Mouse (Mus musculus) stomach, postnatal 0 days (tissue): Measurements from ENCODE around the gene Tcfl5. TPM values are rescaled to one million over a fixed set of nuclear protein-coding genes. Genes with fewer than 3 reads are reported as not detected.

Experiments
- ATAC-seq: fragments of 200-750 bp; cut with Nextera tagmentation; 2 replicates; pipeline ENCODE4 v1.8.0; 2017; ENCODE audit not compliant: low FRiP score, low TSS enrichment
- DNase-seq: peaks from one replicate; pipeline ENCODE4 v3.0.0-alpha.2; 2016; ENCODE audit warnings: low spot score
- H3K27ac ChIP-seq: fragments of 300-500 bp; sonication (generic); replicated peaks from 2 replicates; pipeline ENCODE4 v1.5.1; 2014; ENCODE audit warnings: mild to moderate bottlenecking, control low read depth
- H3K27me3 ChIP-seq: fragments of 300-500 bp; sonication (generic); 2 replicates; pipeline ENCODE4 v1.6.1; 2014; ENCODE audit warnings: low read length; ENCODE audit not compliant: control insufficient read depth, insufficient read depth
- H3K36me3 ChIP-seq: fragments of 300-500 bp; sonication (generic); 2 replicates; pipeline ENCODE4 v1.6.1; 2014; ENCODE audit warnings: low read length, mixed read lengths; ENCODE audit not compliant: control insufficient read depth, insufficient read depth
- H3K4me1 ChIP-seq: fragments of 300-500 bp; sonication (generic); replicated peaks from 2 replicates; pipeline ENCODE4 v1.6.1; 2014; ENCODE audit warnings: antibody characterized with exemption; ENCODE audit not compliant: control insufficient read depth, insufficient read depth
- H3K4me2 ChIP-seq: fragments of 300-500 bp; sonication (generic); replicated peaks from 2 replicates; pipeline ENCODE4 v1.6.1; 2014; ENCODE audit warnings: low read depth, mild to moderate bottlenecking, control low read depth, moderate library complexity
- H3K4me3 ChIP-seq: fragments of 300-500 bp; sonication (generic); 2 replicates; pipeline ENCODE4 v1.5.1; 2014; ENCODE audit warnings: low read depth, low read length, control low read depth
- H3K9ac ChIP-seq: fragments of 300-500 bp; sonication (generic); 2 replicates; pipeline ENCODE4 v1.6.1; 2014; ENCODE audit warnings: mild to moderate bottlenecking, low read length, control low read depth, mixed read lengths
- H3K9me3 ChIP-seq: fragments of 300-500 bp; sonication (generic); 2 replicates; pipeline ENCODE4 v1.6.1; 2016; ENCODE audit warnings: low read length; ENCODE audit not compliant: control insufficient read depth
- CTCF ChIP-seq: IDR thresholded peaks from 2 replicates; pipeline ENCODE4 v1.5.1; 2016; ENCODE audit warnings: antibody characterized with exemption, low read depth, mild to moderate bottlenecking, moderate library complexity
- EP300 ChIP-seq: optimal IDR thresholded peaks from 2 replicates; pipeline ENCODE3; 2016; ENCODE audit warnings: antibody characterized with exemption
- WGBS: fragments of 180-500 bp; shearing (Covaris S2); extraction: QIAGEN DNeasy Blood & Tissue Kit; methylation state at CpG from one replicate; pipeline ENCODE4 v1.1.7; 2014; 5-methylcytosine and 5-hydroxymethylcytosine counted together
- polyA plus RNA-seq: library from polyadenylated mRNA; unstranded; fragments of >200 nt; fragmentation: Nextera tagmentation; extraction: Ambion mirVana; gene quantifications from 2 replicates; pipeline ENCODE4 v1.2.1, GENCODE M21; 2015

The Tcfl5 gene
- 0.05 and 0.22 TPM in 2 replicates for polyA plus RNA-seq

- Histone ChIP-seq H3K36me3 (no peaks in the 10 kb centered on the region), H3K4me1 (no peaks in the 10 kb centered on the region), H3K4me3 (peak within 1 kb of the TSS; percentile 21), H3K27me3 (peaks cover 11% of the 10 kb centered on the region; the same call in 1 of the 2 replicates), H3K27ac (no peak within 1 kb of the TSS), H3K9ac (no peak within 1 kb of the TSS), H3K9me3 (peaks cover 7% of the 10 kb centered on the region; the same call in 1 of the 2 replicates), H3K4me2 (peak within 1 kb of the TSS; percentile 37)
- DNase-seq: no peak
- ATAC-seq: no peak; the same call in 1 of the 2 replicates
- TF ChIP-seq EP300: no peak
- no peak for TF ChIP-seq CTCF
- 9% methylated on average over 6 of the region's 56 CpGs for WGBS
Measured at GRCm38 (mm10) chr2:180642555-180643260, at the start of gene Tcfl5. TSS of gene Tcfl5 (minus strand) at chr2:180642708.

DNA sequence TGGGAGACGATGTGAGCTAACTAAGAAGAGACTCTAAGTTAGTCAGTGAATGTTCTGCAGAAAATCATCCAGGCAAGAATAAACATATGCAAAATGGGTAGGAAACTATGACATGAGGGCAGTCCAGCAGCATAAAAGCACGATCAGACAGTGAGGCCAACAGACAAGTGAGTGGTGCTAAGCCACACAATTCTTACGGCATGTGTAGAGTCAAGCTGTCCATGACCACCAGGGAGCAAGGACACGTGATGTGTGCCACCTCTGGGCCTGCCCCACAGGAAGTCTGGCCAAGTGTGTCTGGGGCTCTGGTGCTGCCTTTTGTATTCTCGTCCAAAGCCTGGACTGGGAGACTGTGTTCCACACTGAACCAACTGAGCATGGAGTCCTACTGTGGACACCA lies 47.3 kb upstream of the Tcfl5 start:
- H3K4me3 ChIP-seq: no peak overlapping the region
- 0 out of 2 replicates have a peak, but pooled peaks cover 2% of the 10 kb centered on the region for H3K4me1 ChIP-seq
- DNase-seq (no peak), ATAC-seq (no peak)
- H3K27me3 ChIP-seq: no peaks in the 10 kb centered on the region
- H3K9ac ChIP-seq: no peak overlapping the region
- H3K36me3 ChIP-seq: peaks cover 36% of the 10 kb centered on the region
- H3K9me3 ChIP-seq: no peaks in the 10 kb centered on the region
- no peak overlapping the region for H3K27ac ChIP-seq
- TF ChIP-seq CTCF (no peak), EP300 (no peak)
- 84% methylated on average over 5 of the region's 5 CpGs for WGBS
- H3K4me2 ChIP-seq: no peak overlapping the region

- no peak for DNase-seq
- H3K4me1 ChIP-seq: no peaks in the 10 kb centered on the region
- no peak overlapping the region for H3K4me2 ChIP-seq
- no peak for ATAC-seq
- H3K36me3 ChIP-seq: peaks cover 55% of the 10 kb centered on the region
- H3K27me3 ChIP-seq: no peaks in the 10 kb centered on the region
- no peak overlapping the region for H3K27ac ChIP-seq
- WGBS: 83% methylated on average over 4 of the region's 4 CpGs
- TF ChIP-seq EP300: no peak
- H3K9me3 ChIP-seq: no peaks in the 10 kb centered on the region
- H3K9ac ChIP-seq: no peak overlapping the region
- H3K4me3 ChIP-seq: no peak overlapping the region
Measured at GRCm38 (mm10) chr2:180684031-180684430, 41.5 kb upstream of the Tcfl5 start.

GRCm38 (mm10) chr2:180683524-180683923 lies 41.0 kb upstream of the Tcfl5 start:
- DNase-seq (no peak), ATAC-seq (no peak)
- Histone ChIP-seq H3K36me3 (peaks cover 49% of the 10 kb centered on the region), H3K27me3 (no peaks in the 10 kb centered on the region), H3K4me2 (no peak overlapping the region), H3K9me3 (no peaks in the 10 kb centered on the region), H3K4me3 (no peak overlapping the region), H3K4me1 (no peaks in the 10 kb centered on the region), H3K27ac (no peak overlapping the region), H3K9ac (no peak overlapping the region)
- 89% methylated on average over 2 of the region's 2 CpGs for WGBS
- TF ChIP-seq EP300 (no peak), CTCF (no peak)

DNA sequence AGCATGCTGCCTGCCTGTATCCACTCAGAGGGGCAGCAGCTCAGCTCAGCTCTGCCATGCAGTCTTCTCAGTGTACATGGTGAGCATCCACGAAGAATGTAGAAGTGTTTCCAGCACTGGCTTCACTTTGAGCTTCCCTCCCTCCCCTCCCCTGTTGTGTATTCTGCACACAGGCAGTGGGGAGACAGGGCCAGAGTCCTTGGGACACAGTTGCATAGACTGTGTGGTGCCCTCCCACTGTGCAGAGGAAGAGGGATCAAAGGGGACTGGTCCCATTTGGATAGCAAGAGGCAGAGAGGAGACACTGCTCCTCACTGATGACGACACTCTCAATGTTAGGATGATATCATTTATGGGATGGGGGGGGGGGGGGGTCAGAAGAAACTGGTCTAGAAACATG lies 38.7 kb upstream of the Tcfl5 start:
- Histone ChIP-seq H3K4me3 (no peak overlapping the region), H3K27me3 (no peaks in the 10 kb centered on the region), H3K4me1 (no peaks in the 10 kb centered on the region), H3K4me2 (no peak overlapping the region), H3K9me3 (no peaks in the 10 kb centered on the region), H3K27ac (no peak overlapping the region), H3K9ac (no peak overlapping the region), H3K36me3 (peaks cover 34% of the 10 kb centered on the region)
- no peak for DNase-seq
- TF ChIP-seq EP300: no peak
- TF ChIP-seq CTCF: no peak
- no peak for ATAC-seq
- 69% methylated on average over 2 of the region's 2 CpGs for WGBS

- Histone ChIP-seq H3K4me3 (no peak overlapping the region), H3K4me1 (no peaks in the 10 kb centered on the region), H3K36me3 (peaks cover 22% of the 10 kb centered on the region), H3K9me3 (no peaks in the 10 kb centered on the region), H3K4me2 (no peak overlapping the region), H3K9ac (no peak overlapping the region), H3K27me3 (no peaks in the 10 kb centered on the region), H3K27ac (no peak overlapping the region)
- DNase-seq (peak; percentile 62), ATAC-seq (peak; percentile 70)
- TF ChIP-seq EP300 (no peak), CTCF (peak; percentile 86)
- 28% methylated on average over 4 of the region's 4 CpGs for WGBS
Measured at GRCm38 (mm10) chr2:180678609-180679140, 36.2 kb upstream of the Tcfl5 start.
